Mouse (Mus musculus) heart, embryonic 14.5 days (tissue): ENCODE data around the gene Pex16. TPM values are rescaled to one million over a fixed set of nuclear protein-coding genes. Genes with fewer than 3 reads are reported as not detected.

ENCODE experiments used
- ATAC-seq: fragments of 200-750 bp; cut with Nextera tagmentation; 2 replicates; pipeline ENCODE4 v1.8.0; 2017; ENCODE audit warnings: low read depth, moderate TSS enrichment; ENCODE audit not compliant: insufficient number of reproducible peaks, insufficient read depth, low FRiP score
- H3K27ac ChIP-seq, 2 experiments: fragments of 200-500 bp in 1 of 2; fragments of 300-500 bp in 1 of 2; sonication (generic) in 1 of 2; replicated peaks in 1 of 2; 2 replicates each; pipeline ENCODE4 v1.5.1; 2012 to 2014; ENCODE audit warnings: low read depth in 2 of 2, low read length in 2 of 2, control low read depth in 1 of 2, mild to moderate bottlenecking in 1 of 2, mixed read lengths in 1 of 2; ENCODE audit not compliant: control insufficient read depth in 1 of 2, insufficient read depth in 1 of 2
- H3K27me3 ChIP-seq: fragments of 300-500 bp; sonication (generic); 2 replicates; pipeline ENCODE4 v1.6.1; 2014; ENCODE audit warnings: mild to moderate bottlenecking, low read length, control low read depth; ENCODE audit not compliant: control insufficient read depth, insufficient read depth
- H3K36me3 ChIP-seq: fragments of 300-500 bp; sonication (generic); 2 replicates; pipeline ENCODE4 v1.6.1; 2014; ENCODE audit warnings: mild to moderate bottlenecking, control low read depth, low read length, mixed read lengths; ENCODE audit not compliant: control insufficient read depth, insufficient read depth
- H3K4me1 ChIP-seq, 2 experiments: fragments of 200-500 bp in 1 of 2; fragments of 300-500 bp in 1 of 2; sonication (generic) in 1 of 2; 2 replicates each; pipeline ENCODE4 v1.6.1; 2012 to 2014; ENCODE audit warnings: low read length in 2 of 2, control low read depth in 1 of 2, mixed read lengths in 1 of 2; ENCODE audit not compliant: control insufficient read depth in 2 of 2, insufficient read depth in 2 of 2
- H3K4me2 ChIP-seq: fragments of 300-500 bp; sonication (generic); 2 replicates; pipeline ENCODE4 v1.6.1; 2014; ENCODE audit warnings: mild to moderate bottlenecking, low read length
- H3K4me3 ChIP-seq, 2 experiments: fragments of 200-500 bp in 1 of 2; fragments of 300-500 bp in 1 of 2; sonication (generic) in 1 of 2; 2 replicates each; pipeline ENCODE4 v1.5.1; 2012 to 2014; ENCODE audit warnings: low read length in 2 of 2, mild to moderate bottlenecking in 2 of 2, control low read depth in 1 of 2, low read depth in 1 of 2, moderate library complexity in 1 of 2; ENCODE audit not compliant: control insufficient read depth in 1 of 2, insufficient read depth in 1 of 2
- H3K9ac ChIP-seq: fragments of 300-500 bp; sonication (generic); 2 replicates; pipeline ENCODE4 v1.6.1; 2014; ENCODE audit warnings: mild to moderate bottlenecking, low read length
- H3K9me3 ChIP-seq: fragments of 300-500 bp; sonication (generic); 2 replicates; pipeline ENCODE4 v1.6.1; 2016; ENCODE audit warnings: low read length, control low read depth; ENCODE audit not compliant: control insufficient read depth
- WGBS: fragments of 180-500 bp; shearing (Covaris S2); extraction: QIAGEN DNeasy Blood & Tissue Kit; methylation state at CpG from one replicate; pipeline ENCODE4 v1.1.7; 2014; 5-methylcytosine and 5-hydroxymethylcytosine counted together
- polyA plus RNA-seq: library from polyadenylated mRNA; unstranded; fragments of >200 nt; fragmentation: Nextera tagmentation; extraction: Ambion mirVana; gene quantifications from 2 replicates; pipeline ENCODE4 v1.2.1, GENCODE M21; 2014

Gene Pex16
- polyA plus RNA-seq, 1 experiment from 2014 or later: 19.7 TPM

GRCm38 (mm10) chr2:92360186-92360823 lies 14.2 kb upstream of the Pex16 start:
- H3K4me2 ChIP-seq: no peak overlapping the region
- 80% methylated on average over 25 of the region's 25 CpGs for WGBS
- H3K9me3 ChIP-seq: no peaks in the 10 kb centered on the region
- H3K27ac ChIP-seq: no peak overlapping the region
- no peaks in the 10 kb centered on the region for H3K4me1 ChIP-seq
- no peaks in the 10 kb centered on the region for H3K27me3 ChIP-seq
- H3K9ac ChIP-seq: no peak overlapping the region
- H3K4me3 ChIP-seq: no peak overlapping the region
- H3K36me3 ChIP-seq: peaks cover 72% of the 10 kb centered on the region
- no peak for ATAC-seq

GRCm38 (mm10) chr2:92360893-92361292 lies 13.6 kb upstream of the Pex16 start:
- H3K4me2 ChIP-seq: no peak overlapping the region
- 34% methylated on average over 12 of the region's 12 CpGs for WGBS
- H3K4me1 ChIP-seq: no peaks in the 10 kb centered on the region
- H3K27me3 ChIP-seq: no peaks in the 10 kb centered on the region
- ATAC-seq: no peak
- no peak overlapping the region for H3K27ac ChIP-seq
- H3K36me3 ChIP-seq: peaks cover 66% of the 10 kb centered on the region
- no peak overlapping the region for H3K9ac ChIP-seq
- no peaks in the 10 kb centered on the region for H3K9me3 ChIP-seq
- no peak overlapping the region for H3K4me3 ChIP-seq

GRCm38 (mm10) chr2:92361795-92362194 lies 12.7 kb upstream of the Pex16 start:
- peaks cover 60% of the 10 kb centered on the region for H3K36me3 ChIP-seq
- ATAC-seq: no peak
- no peak overlapping the region for H3K27ac ChIP-seq
- 82% methylated on average over 8 of the region's 8 CpGs for WGBS
- no peaks in the 10 kb centered on the region for H3K9me3 ChIP-seq
- no peaks in the 10 kb centered on the region for H3K4me1 ChIP-seq
- no peak overlapping the region for H3K4me2 ChIP-seq
- H3K9ac ChIP-seq: no peak overlapping the region
- H3K4me3 ChIP-seq: no peak overlapping the region
- H3K27me3 ChIP-seq: no peaks in the 10 kb centered on the region

GRCm38 (mm10) chr2:92362571-92363228 lies 11.8 kb upstream of the Pex16 start:
- H3K9ac ChIP-seq: no peak overlapping the region
- H3K36me3 ChIP-seq: peaks cover 51% of the 10 kb centered on the region
- no peak overlapping the region for H3K4me3 ChIP-seq
- ATAC-seq: no peak
- H3K27ac ChIP-seq: no peak overlapping the region
- WGBS: 94% methylated on average over 6 of the region's 6 CpGs
- H3K4me2 ChIP-seq: no peak overlapping the region
- no peaks in the 10 kb centered on the region for H3K9me3 ChIP-seq
- H3K27me3 ChIP-seq: no peaks in the 10 kb centered on the region
- H3K4me1 ChIP-seq: no peaks in the 10 kb centered on the region

- Histone ChIP-seq H3K36me3 (peaks cover 38% of the 10 kb centered on the region), H3K27ac (no peak overlapping the region), H3K4me1 (no peaks in the 10 kb centered on the region), H3K9ac (no peak overlapping the region), H3K4me2 (no peak overlapping the region), H3K27me3 (peaks cover 9% of the 10 kb centered on the region), H3K9me3 (no peaks in the 10 kb centered on the region), H3K4me3 (no peak overlapping the region)
- no peak for ATAC-seq
- 85% methylated on average over 4 of the region's 4 CpGs for WGBS
These were observed 10.4 kb upstream of the Pex16 start for GRCm38 (mm10) chr2:92364086-92364485.

- no peak overlapping the region for H3K9ac ChIP-seq
- ATAC-seq: no peak
- no peak overlapping the region for H3K27ac ChIP-seq
- peaks cover 23% of the 10 kb centered on the region for H3K36me3 ChIP-seq
- WGBS: 87% methylated on average over 10 of the region's 10 CpGs
- no peaks in the 10 kb centered on the region for H3K9me3 ChIP-seq
- peaks cover 0 to 1% of the 10 kb centered on the region in 2 experiments; a peak in 1 of 4 replicates for H3K4me1 ChIP-seq
- no peak overlapping the region for H3K4me2 ChIP-seq
- H3K4me3 ChIP-seq: no peak overlapping the region
- H3K27me3 ChIP-seq: peaks cover 24% of the 10 kb centered on the region
These were observed 8.9 kb upstream of the Pex16 start for GRCm38 (mm10) chr2:92365568-92365967.

- Histone ChIP-seq H3K9me3 (no peaks in the 10 kb centered on the region), H3K27ac (no peak overlapping the region), H3K27me3 (peaks cover 43% of the 10 kb centered on the region), H3K9ac (no peak overlapping the region), H3K36me3 (peaks cover 14% of the 10 kb centered on the region), H3K4me2 (no peak overlapping the region), H3K4me3 (no peak overlapping the region), H3K4me1 (peaks cover 9% of the 10 kb centered on the region in 2 experiments)
- WGBS: 26% methylated on average over 20 of the region's 20 CpGs
- no peak for ATAC-seq
These were observed 7.0 kb upstream of the Pex16 start for GRCm38 (mm10) chr2:92367383-92368029.
